ENCODE assay signal across 8 mouse cellular contexts in genomic region chr10:61051993-61052613, GRCm38 (mm10). TPM values are rescaled to one million over a fixed set of nuclear protein-coding genes. Genes with fewer than 3 reads are reported as not detected.
DNase-seq lines count a peak whose midpoint lies in the region; ATAC-seq and TF ChIP-seq lines count a peak whose summit lies in the region.

No protein-coding gene starts in this region.

- peaks cover 72% of the 10 kb centered on the region for H3K36me3 ChIP-seq in E14TG2a.4 (ENCODE audit: insufficient read depth, low read length)
- no peaks in the 10 kb centered on the region for H3K36me3 ChIP-seq in lung, embryonic 14.5 days (ENCODE audit: insufficient read depth)

- no peak overlapping the region for H3K4me3 ChIP-seq in E14TG2a.4 (replicated peaks; ENCODE audit: low read length)
- no peak overlapping the region for H3K4me3 ChIP-seq in lung, embryonic 14.5 days (ENCODE audit: low read depth, low read length)
- no peak overlapping the region for H3K4me3 ChIP-seq in olfactory bulb, adult 2 months (ENCODE audit: insufficient read depth, low read depth, low read length)

- no peak for ATAC-seq in lung, embryonic 14.5 days (ENCODE audit: insufficient read depth)

- no peak for TF ChIP-seq POLR2A in olfactory bulb, adult 2 months (IDR thresholded peaks at IDR 0.05; ENCODE audit: insufficient read depth, low read depth, low read length)

- H3K4me2 ChIP-seq in lung, embryonic 14.5 days: no peak overlapping the region

- peaks cover 27% of the 10 kb centered on the region for H3K9me3 ChIP-seq in E14TG2a.4 (ENCODE audit: low read length)
- H3K9me3 ChIP-seq in lung, embryonic 14.5 days (ENCODE audit: low read depth, low read length): no peaks in the 10 kb centered on the region; the same call in 1 of the 2 replicates

- DNase-seq in adrenal gland, adult 8-10 months: peak; percentile 19
- peak; percentile 87 for DNase-seq in embryo, embryonic 10.5 days (ENCODE audit: low spot score)
- DNase-seq in gastrocnemius, postnatal 4 days (ENCODE audit: low spot score in 2 of 2): peak; percentile 63 to 65
- peak; percentile 78 for DNase-seq in kidney, postnatal 14 days
- peak; percentile 94 for DNase-seq in lung, embryonic 14.5 days
- peak; percentile 76 for DNase-seq in thymus, postnatal 4 days

- H3K27me3 ChIP-seq in E14TG2a.4 (ENCODE audit: insufficient read depth, low read length): 0 out of 2 replicates have a peak, but pooled peaks cover 2% of the 10 kb centered on the region
- no peaks in the 10 kb centered on the region for H3K27me3 ChIP-seq in lung, embryonic 14.5 days (ENCODE audit: insufficient read depth, low read length)

- TF ChIP-seq CTCF in E14TG2a.4 (conservative IDR thresholded peaks at IDR 0.05; ENCODE audit: low read length): peak; percentile 93
- TF ChIP-seq CTCF in lung, embryonic 14.5 days (IDR thresholded peaks at IDR 0.05; ENCODE audit: low read depth): peak; percentile 98
- peak; percentile 49 for TF ChIP-seq CTCF in olfactory bulb, adult 2 months (IDR thresholded peaks at IDR 0.05; ENCODE audit: insufficient read depth, low read depth, low read length)

- no peak overlapping the region for H3K9ac ChIP-seq in lung, embryonic 14.5 days

- no peak overlapping the region for H3K27ac ChIP-seq in lung, embryonic 14.5 days (ENCODE audit: low read depth)
- no peak overlapping the region for H3K27ac ChIP-seq in olfactory bulb, adult 2 months (ENCODE audit: insufficient read depth, low read depth, low read length)

- H3K4me1 ChIP-seq in E14TG2a.4 (replicated peaks; ENCODE audit: low read depth, low read length): peaks cover 16% of the 10 kb centered on the region
- no peaks in the 10 kb centered on the region for H3K4me1 ChIP-seq in lung, embryonic 14.5 days (ENCODE audit: insufficient read depth)
- no peaks in the 10 kb centered on the region for H3K4me1 ChIP-seq in olfactory bulb, adult 2 months (ENCODE audit: control insufficient read depth, insufficient read depth, low read length)

- 55% methylated on average over 14 of the region's 14 CpGs for WGBS in lung, embryonic 14.5 days
- 61% methylated on average over 14 of the region's 14 CpGs for WGBS in olfactory bulb, adult 2 months

RNA-seq across cellular contexts. Expression of gene Pcbd1, which starts 37.0 kb away (rescaled TPM):
- 10 to 100 TPM; 20.5 to 34.0 (median 28.3) TPM for total RNA-seq in adrenal gland, adult 8-10 months (2022)
- 10 to 100 TPM; 13.5 to 17.7 TPM for total RNA-seq in gastrocnemius, postnatal 4 days (2021)
- polyA plus RNA-seq in lung, embryonic 14.5 days (2014; fragmentation: Nextera tagmentation; extraction: Ambion mirVana): 67.5 and 71.2 TPM in 2 replicates
- polyA plus RNA-seq in olfactory bulb, adult 2 months (2012; ENCODE audit: insufficient read depth, insufficient read length, low replicate concordance, missing spikeins): not detected in 2 replicates

Comparison
In these comparisons a context has a peak if more than half of its experiments do, and no peak if none do; other contexts are left out.
1. DNase-seq: peak in every context shown above with its lines; median percentile 94 in lung, embryonic 14.5 days; 87 in embryo, embryonic 10.5 days; 78 in kidney, postnatal 14 days; 76 in thymus, postnatal 4 days; 64 in gastrocnemius, postnatal 4 days; 19 in adrenal gland, adult 8-10 months.